Mouse (Mus musculus) embryonic stem cell, embryonic (primary cell): ENCODE data around the gene Hoxb8.

Source experiments
- CTCF ChIA-PET, 4 experiments: fragments of 300-600 bp in 2 of 4; fragments of 350-600 bp in 2 of 4; sonication (Branson Sonifier 250); formaldehyde crosslinking; loops; one replicate each; lab custom pipeline; 2022; ENCODE audit warnings: inconsistent platforms in 2 of 4; lab: Charles Lee
- POLR2A ChIA-PET, 4 experiments: fragments of 300-600 bp in 2 of 4; fragments of 350-600 bp in 2 of 4; sonication (Branson Sonifier 250); formaldehyde crosslinking; loops; one replicate each; lab custom pipeline; 2022; ENCODE audit warnings: antibody characterized with exemption in 4 of 4, inconsistent platforms in 1 of 4; lab: Charles Lee

Hoxb8 gene

DNA sequence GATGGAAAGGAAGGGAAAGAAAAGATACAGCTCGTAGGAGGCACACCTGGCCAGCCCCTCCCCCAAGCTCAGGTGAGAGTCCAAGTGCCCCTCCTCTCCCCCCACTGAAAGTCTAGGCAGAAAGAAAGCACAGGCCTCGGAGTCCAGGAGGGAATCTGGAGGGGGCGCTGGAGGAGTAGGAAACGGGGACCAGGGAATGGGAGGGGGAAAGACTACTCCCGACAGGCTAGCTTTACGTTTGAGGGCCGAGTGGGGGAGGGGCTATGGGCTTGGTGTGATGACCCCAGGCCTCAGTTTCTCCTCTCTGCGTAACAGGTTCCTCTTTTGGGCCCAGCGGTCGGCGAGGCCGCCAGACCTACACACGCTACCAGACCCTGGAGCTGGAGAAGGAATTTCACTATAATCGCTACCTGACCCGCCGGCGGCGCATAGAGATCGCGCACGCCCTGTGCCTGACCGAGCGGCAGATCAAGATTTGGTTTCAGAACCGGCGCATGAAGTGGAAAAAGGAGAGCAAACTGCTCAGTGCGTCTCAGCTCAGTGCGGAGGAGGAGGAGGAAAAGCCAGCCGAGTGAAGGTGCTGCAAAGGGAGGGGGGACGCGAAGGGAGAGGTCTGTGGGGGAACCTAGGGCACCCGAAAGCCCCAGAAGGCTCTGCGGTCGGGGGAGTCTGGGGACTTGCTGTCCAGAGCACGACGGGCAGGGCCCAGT is 18.8 kb downstream of the Hoxb8 start:
- ChIA-PET POLR2A (interaction anchor here in 2 of 4 experiments (0.6 to 1.5 kb wide), 6 partner anchors 16 to 133 kb away, joined by 3 to 5 read pairs (median 3); no protein-coding TSS in a partner anchor), CTCF (interaction anchor here in 3 of 4 experiments (0.6 to 1.8 kb wide), 5 partner anchors 21 to 284 kb away, joined by 3 to 10 read pairs (median 4); no protein-coding TSS in a partner anchor)

DNA sequence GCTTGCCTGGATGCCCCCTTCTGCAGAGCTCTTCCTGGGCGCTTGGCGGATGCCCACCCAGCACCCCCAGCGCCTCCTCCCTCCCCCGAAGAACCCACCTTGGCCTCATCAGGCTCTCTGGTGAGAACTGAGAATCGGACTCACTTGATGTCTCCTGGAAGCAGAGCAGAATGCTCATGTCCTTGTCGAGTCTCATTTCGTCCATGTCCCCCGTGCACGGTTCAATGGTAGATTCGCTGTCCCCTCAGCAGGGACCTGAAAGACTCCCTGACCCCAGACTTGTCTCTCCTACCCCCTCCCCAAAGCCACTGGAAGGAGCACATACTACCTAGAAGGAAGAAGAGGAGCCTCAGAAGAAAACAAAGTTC is 19.3 kb downstream of the Hoxb8 start:
- CTCF ChIA-PET, result interaction anchor here in 3 of 4 experiments (0.6 to 2.2 kb wide), 7 partner anchors 16 to 284 kb away, joined by 3 to 10 read pairs (median 4); no protein-coding TSS in a partner anchor
- POLR2A ChIA-PET, result interaction anchor here in 2 of 4 experiments (0.6 to 1.0 kb wide), 4 partner anchors 18 to 134 kb away, joined by 3 to 5 read pairs (median 3); no protein-coding TSS in a partner anchor

DNA sequence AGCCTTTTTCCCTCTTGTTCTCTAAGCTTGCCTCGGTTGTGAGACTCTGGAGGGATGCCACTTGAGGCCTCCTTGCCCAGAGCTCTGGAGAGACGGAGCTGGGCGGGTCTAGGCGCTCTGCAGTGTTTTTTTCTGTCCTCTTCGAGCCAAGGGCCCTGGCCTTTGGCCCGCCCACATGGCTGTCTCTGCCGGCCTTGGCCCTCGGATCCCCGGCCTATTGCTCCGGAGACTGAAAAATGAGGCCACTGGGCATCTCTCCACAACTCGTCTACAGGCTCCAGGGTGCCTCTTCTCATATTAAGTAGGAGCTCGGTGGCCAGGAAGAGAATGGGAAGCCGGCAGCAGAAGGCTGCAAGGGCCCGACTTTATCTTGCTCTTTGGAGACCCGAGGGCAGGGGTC is 20.1 kb downstream of the Hoxb8 start:
- ChIA-PET CTCF (interaction anchor here in 3 of 4 experiments (0.6 to 3.1 kb wide), 18 partner anchors 10 to 1168 kb away, joined by 3 to 21 read pairs (median 4); partner anchors contain the start of gene Hoxb4 (in 1 of the 3)), POLR2A (interaction anchor here in 2 of 4 experiments (0.8 to 3.1 kb wide), 9 partner anchors 10 to 36 kb away, joined by 3 to 12 read pairs (median 5); partner anchors contain the start of gene Hoxb8 (in 1 of the 2))

DNA sequence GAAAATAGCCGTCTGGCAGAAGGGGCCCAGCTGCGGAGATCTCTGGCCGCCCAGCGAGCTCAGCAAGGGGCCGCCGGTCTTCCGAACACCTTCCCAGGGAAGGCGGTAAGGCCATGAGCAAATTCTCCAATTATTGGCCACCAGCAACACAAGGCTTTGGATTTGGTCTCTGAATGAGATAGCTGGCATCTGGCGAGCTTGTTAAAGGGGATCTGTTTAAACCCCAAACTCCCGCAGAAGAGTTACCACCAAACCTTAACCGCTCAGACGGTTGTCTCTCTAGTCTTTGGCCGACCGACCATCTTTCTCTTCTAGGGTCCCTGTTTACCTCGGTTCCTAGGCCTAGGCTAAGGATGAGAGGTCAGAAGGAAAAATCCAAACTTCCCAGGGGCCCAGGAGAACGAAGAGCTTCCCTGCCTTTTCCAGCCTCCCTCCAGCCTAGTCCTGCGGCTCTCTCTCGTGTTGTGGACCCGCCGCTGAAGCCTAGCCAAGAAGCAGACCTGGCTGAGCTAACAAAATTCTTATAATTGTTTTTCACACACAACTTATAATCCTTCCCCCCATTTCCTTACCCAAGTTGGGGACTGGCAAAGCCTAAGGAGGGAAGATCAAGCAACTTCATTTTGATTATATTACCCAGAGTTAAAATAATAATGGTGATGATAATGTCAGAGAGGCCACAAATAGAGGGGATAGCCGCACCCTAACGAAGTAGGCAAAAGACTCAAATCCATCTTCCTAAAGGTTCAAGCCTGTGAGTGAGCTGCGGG is 20.9 kb downstream of the Hoxb8 start:
- CTCF ChIA-PET, result interaction anchor here (0.5 to 3.1 kb wide), 33 partner anchors 9 to 1169 kb away, joined by 3 to 21 read pairs (median 4); partner anchors contain the start of genes Hoxb4 (in 1 of the 4) and Snx11 (in 1 of the 4)

DNA sequence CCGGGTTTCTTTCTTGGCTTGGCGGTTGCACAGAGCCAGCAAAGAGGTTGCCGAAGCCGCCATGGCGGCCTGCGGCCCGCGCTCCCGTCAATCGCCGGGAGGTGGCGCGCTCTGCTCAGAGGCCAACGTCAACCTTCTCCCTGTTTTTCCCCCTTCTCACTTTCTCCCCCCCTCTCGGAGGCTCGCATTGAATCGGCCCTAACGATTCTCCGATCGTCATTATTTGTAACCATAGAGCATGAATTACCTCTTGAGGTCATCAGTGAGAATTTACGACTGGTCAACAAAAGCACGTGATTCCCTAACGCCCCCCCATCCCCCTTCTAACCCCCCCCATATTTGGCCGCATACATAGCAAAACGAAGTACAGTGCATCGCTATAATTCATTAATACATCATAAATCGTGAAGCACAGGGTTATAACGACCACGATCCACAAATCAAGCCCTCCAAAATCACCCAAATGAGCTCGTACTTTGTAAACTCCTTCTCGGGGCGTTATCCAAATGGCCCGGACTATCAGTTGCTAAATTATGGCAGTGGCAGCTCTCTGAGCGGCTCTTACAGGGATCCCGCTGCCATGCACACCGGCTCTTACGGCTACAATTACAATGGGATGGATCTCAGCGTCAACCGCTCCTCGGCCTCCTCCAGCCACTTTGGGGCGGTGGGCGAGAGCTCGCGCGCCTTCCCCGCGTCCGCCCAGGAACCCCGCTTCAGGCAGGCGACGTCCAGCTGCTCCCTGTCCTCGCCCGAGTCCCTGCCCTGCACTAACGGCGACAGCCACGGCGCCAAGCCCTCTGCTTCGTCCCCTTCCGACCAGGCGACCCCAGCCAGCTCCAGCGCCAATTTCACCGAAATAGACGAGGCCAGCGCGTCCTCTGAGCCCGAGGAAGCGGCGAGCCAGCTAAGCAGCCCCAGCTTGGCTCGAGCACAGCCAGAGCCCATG is 21.7 kb downstream of the Hoxb8 start, which contains the start of gene Hoxb5:
Gene Hoxb5 (plus strand): TSS at position 186 of the 949 bp plus-strand sequence.
- POLR2A ChIA-PET, result interaction anchor here (0.5 to 3.1 kb wide), 26 partner anchors 8 to 1471 kb away, joined by 3 to 12 read pairs (median 3); partner anchors contain the start of genes Hoxb3 (in 1 of the 4) and Hoxb8 (in 1 of the 4)

More for the DNA sequence above, 20.9 kb downstream of the Hoxb8 start:
- POLR2A ChIA-PET, result interaction anchor here (0.6 to 3.1 kb wide), 16 partner anchors 7 to 42 kb away, joined by 3 to 12 read pairs (median 4); partner anchors contain the start of genes Hoxb3 (in 1 of the 4) and Hoxb8 (in 1 of the 4)

DNA sequence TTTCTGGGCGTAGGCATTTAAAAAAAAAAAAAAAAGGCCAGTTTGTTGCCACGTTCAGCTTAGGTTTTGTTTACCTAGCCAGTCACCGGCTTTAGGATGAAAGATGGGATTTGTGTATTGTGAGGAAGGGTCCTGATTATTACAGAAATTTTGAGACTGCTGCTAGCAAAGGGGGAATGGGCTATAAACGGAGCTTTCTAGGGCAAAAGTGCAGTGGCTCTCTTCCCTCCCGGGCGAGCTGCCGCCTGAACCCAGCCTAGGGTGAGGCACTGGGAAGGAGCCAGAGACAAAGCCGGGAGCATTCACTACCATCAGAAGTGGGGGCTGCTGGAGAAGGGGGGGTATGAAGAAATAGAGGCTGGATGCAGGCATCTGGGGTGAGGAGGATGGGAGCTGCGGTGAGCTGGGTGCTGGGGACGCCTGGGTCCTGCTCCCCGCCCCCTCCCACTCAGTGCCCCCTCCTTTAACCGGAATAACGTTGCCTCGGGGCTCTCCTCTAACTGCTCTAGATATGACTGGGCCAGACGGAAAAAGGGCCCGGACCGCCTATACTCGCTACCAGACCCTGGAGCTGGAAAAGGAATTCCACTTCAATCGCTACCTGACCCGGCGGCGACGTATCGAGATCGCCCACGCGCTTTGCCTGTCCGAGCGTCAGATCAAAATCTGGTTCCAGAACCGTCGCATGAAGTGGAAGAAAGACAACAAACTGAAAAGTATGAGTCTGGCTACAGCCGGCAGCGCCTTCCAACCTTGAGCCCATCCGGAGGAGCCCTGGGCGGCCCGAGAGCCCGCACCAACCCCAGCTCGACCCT is 22.9 kb downstream of the Hoxb8 start:
- ChIA-PET POLR2A (interaction anchor here (0.5 to 3.1 kb wide), 20 partner anchors 8 to 1470 kb away, joined by 3 to 12 read pairs (median 3); no protein-coding TSS in a partner anchor), CTCF (interaction anchor here (0.5 to 3.1 kb wide), 35 partner anchors 8 to 736 kb away, joined by 3 to 21 read pairs (median 4); partner anchors contain the start of genes Lrrc46 (in 2 of the 4), Mrpl10 (in 2 of the 4), Hoxb6 (in 1 of the 4) and Hoxb8 (in 1 of the 4))

More for the DNA sequence above, 21.7 kb downstream of the Hoxb8 start, which contains the start of gene Hoxb5:
- CTCF ChIA-PET, result interaction anchor here (0.6 to 3.1 kb wide), 55 partner anchors 8 to 738 kb away, joined by 3 to 21 read pairs (median 4); partner anchors contain the start of genes Hoxb1 (in 1 of the 4), Hoxb4 (in 1 of the 4), Hoxb6 (in 1 of the 4) and Hoxb8 (in 1 of the 4)

DNA sequence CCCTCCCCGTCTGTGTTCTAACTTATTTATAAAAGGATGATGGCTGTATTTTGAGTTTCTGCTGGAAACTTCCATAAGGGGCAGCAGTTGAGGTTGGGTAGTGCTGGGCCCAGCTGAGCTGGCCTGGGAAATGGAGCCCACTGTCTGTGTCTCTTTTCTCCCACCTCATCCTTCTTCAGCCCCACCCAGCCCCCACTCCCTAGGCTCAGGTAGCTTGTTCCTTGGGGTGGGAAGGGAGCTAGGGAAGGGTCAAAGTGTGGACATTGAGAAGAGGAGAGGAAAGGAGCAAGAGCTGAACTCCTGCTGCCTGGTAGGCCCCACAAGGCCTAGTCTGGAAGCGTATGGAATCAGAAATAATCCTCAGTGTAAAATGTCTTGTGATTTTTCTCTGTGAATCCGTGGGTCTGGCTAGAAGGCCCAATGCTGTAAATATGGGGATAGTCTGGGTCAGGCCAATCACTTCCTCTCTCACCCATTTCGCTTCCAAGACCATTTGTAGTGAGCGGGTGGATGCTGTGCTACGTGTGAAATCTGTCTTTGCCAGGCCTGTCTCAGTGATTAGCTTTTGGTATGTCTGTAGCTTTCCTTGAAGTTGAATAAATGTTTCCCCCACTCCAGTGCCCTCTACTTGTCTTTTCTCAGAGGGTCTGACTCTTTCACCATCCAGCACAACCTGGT is 23.9 kb downstream of the Hoxb8 start:
- ChIA-PET CTCF (interaction anchor here in 3 of 4 experiments (0.6 to 1.6 kb wide), 4 partner anchors 19 to 277 kb away, joined by 3 to 5 read pairs (median 4); no protein-coding TSS in a partner anchor), POLR2A (interaction anchor here in 1 of 4 experiments (0.6 kb wide), 1 partner anchor 1358 kb away, joined by 3 read pairs; the partner anchor contains the start of gene Mllt6)

DNA sequence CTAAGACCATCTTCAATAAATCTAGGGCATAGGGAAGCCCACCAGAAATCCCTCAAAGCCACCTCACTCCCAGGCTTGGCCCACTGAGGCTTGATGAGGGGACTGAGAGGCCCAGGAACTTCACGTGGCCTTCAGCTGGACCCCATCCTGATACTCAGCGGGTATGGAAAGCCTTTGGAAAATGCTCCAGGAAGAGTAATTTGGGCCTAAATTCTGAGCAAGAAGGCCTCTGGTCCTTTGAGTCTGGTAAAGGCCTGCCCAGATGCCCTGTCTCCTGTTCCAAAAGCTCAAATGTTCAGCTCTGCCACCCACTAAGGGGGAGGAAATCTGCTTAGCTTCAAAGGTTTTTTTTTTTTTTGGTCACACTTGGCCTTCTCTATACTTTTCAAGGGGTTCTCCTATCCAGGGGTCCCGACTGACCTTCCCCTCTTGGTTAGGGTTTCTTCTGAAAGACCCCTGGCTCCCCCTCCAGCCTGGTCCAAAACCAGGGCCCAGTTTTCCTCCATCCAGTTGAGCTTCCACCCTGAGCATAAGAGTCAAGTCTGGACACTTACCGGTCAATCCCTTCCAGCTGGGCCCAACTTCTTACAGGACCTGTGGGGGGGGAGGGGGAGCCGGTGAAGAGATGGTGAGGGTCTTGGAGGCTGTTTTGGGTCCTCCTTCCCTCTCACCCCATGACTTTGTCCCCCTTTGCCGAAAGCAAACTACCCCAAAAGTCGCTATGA is 24.6 kb downstream of the Hoxb8 start:
- CTCF ChIA-PET, result interaction anchor here in 2 of 4 experiments (0.6 to 1.6 kb wide), 4 partner anchors 101 to 403 kb away, joined by 3 to 5 read pairs (median 4); no protein-coding TSS in a partner anchor
- POLR2A ChIA-PET, result interaction anchor here in 2 of 4 experiments (0.6 to 1.0 kb wide), 2 partner anchors 27 to 1357 kb away, joined by 3 to 5 read pairs; partner anchors contain the start of gene Mllt6 (in 1 of the 2)

DNA sequence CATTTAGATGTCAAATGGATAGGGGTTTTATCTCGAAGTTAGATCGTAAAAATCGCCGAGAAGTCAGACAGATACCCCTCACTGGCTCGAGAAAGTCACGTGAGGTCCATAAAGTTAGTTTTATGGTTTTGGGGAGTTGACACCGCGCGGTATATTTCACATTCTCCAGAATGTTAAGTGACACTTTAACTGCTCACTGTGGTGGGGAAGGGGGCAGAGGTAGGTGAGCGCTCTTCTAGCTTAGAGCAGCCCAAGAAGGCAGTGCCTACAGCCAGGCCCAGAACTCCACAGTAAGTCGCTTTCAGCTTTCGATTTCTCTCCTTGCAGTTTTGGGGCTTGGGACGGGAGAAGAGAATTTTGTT is 25.2 kb downstream of the Hoxb8 start:
- CTCF ChIA-PET, result no interaction called here
- POLR2A ChIA-PET, result interaction anchor here in 1 of 4 experiments (1.0 kb wide), 1 partner anchor 28 kb away, joined by 5 read pairs; no protein-coding TSS in a partner anchor

DNA sequence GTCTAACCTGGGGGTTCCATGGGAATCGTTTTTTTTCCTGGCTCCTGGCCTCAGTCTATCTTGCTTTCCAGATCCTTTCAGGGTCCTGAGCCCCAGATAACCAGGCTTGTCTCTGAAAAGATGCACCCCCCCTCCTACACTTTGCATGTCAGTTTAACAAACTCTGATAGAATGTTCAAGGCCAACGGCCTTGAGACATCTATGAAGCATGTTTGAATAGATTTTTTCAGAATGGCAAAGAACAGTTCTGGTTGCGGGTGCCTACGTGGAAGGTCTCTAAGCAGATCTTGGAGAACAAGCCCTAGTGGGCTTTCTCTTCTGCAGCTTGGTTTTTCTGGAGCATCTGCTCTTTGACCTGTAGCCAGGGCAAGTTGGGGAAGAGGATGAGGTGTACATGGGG is 27.1 kb downstream of the Hoxb8 start:
- ChIA-PET CTCF (no interaction called here), POLR2A (interaction anchor here in 1 of 4 experiments (0.5 kb wide), 1 partner anchor 36 kb away, joined by 3 read pairs; no protein-coding TSS in a partner anchor)

DNA sequence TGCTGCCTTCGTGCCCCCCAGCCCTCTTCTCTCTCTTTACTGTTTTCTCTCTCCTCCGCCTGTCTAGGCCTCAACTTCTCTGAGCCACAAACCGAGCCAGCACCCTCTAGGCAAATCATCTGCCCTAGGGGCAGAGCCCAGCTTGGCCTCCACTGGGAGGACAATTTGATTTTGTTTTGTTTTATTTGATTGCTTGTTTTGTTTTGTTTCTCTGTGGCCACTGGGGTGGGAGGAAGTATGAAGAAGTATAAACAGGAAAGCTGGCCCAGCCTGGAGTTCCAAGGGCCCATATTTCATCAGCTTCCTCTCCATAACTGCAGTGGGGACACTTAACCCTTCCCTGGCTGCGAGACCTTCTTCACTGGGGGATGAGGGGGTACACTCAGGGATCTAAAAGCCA is 27.6 kb downstream of the Hoxb8 start:
- POLR2A ChIA-PET, result no interaction called here
- CTCF ChIA-PET, result no interaction called here

DNA sequence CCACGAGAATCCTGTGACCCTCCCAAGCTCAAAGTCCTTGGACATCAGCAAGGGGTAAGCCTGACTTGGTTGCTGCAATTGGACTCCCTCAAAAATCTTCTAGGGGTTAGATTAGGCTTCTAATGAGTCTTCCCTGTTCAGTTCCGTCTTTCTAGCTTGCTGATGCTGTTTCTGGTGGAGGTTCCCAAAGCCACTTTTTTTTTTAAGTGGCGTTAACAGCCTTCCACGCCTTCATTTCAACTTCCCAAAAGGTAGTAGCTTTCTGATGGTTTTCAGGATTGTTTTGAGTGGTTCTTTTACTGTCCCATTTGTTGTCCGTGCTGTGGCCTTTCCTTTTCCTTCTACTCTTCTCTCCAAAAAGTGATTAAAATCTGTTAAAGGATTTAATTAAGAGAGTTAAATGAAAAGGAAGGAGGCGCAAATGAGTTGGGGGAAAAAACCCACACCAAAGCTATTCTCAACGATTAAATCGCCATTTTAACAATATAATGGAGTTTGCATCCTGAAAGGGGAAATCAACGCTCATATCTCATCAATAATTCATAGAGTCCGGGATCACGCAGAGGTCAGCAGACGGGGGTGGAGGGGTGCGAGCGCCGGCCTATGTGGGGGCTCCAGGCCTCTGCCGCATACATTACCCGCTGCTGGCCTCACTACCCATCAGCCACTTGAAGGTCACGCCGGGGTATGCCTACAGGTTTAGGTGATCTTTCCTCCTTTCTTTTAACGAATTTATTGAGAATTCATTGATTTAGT is 28.7 kb downstream of the Hoxb8 start:
- ChIA-PET POLR2A (interaction anchor here in 1 of 4 experiments (0.8 kb wide), 1 partner anchor 120 kb away, joined by 3 read pairs; no protein-coding TSS in a partner anchor), CTCF (no interaction called here)

DNA sequence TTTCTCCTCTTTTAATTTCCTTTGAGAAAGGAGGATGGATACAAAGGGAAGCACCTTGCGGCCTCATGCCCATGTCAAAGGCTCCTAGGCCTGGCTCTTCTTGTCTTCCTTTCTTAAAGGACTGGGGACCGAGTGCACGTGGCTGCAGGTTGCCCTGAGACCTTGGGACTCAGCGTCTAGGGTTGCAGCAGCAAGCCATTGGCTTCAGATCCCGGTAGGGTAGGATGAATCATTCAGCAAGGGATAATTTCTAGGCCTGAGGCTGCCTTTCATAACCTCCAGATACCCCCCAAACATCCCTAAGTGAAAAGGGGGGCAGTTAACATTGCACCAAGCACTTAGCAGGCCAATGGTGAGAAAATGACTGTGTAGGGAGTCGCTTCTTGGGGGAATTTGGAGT is 29.4 kb downstream of the Hoxb8 start:
- ChIA-PET POLR2A (interaction anchor here in 2 of 4 experiments (0.8 to 1.7 kb wide), 5 partner anchors 9 to 121 kb away, joined by 3 to 6 read pairs (median 5); no protein-coding TSS in a partner anchor), CTCF (interaction anchor here in 2 of 4 experiments (0.7 to 1.6 kb wide), 6 partner anchors 8 to 331 kb away, joined by 3 to 8 read pairs (median 4); partner anchors contain the start of gene Hoxb5 (in 1 of the 2))
